Mouse (Mus musculus) kidney, postnatal 0 days (tissue): ENCODE data around the gene Stxbp3. TPM values are rescaled to one million over a fixed set of nuclear protein-coding genes. Genes with fewer than 3 reads are reported as not detected.
"Not testable (repeated sequence)": the region's sequence is repeated elsewhere in the genome, so short reads cannot be mapped to it uniquely, and the experiment has no call there.

Source experiments
- ATAC-seq: fragments of 200-750 bp; cut with Nextera tagmentation; replicated peaks from 2 replicates; pipeline ENCODE4 v1.8.0; 2017; ENCODE audit warnings: low read depth, moderate number of reproducible peaks, moderate TSS enrichment, moderate library complexity; ENCODE audit not compliant: low FRiP score
- DNase-seq: peaks from one replicate; pipeline ENCODE4 v3.0.0-alpha.2; 2016; ENCODE audit warnings: low spot score
- H3K27ac ChIP-seq: fragments of 300-500 bp; sonication (generic); 2 replicates; pipeline ENCODE4 v1.5.1; 2014; ENCODE audit warnings: mild to moderate bottlenecking
- H3K27me3 ChIP-seq: fragments of 300-500 bp; sonication (generic); 2 replicates; pipeline ENCODE4 v1.6.1; 2014; ENCODE audit warnings: low read length, mixed read lengths; ENCODE audit not compliant: insufficient read depth
- H3K36me3 ChIP-seq: fragments of 300-500 bp; sonication (generic); 2 replicates; pipeline ENCODE4 v1.6.1; 2014; ENCODE audit warnings: low read length, mixed read lengths; ENCODE audit not compliant: insufficient read depth
- H3K4me1 ChIP-seq: fragments of 300-500 bp; sonication (generic); replicated peaks from 2 replicates; pipeline ENCODE4 v1.6.1; 2014; ENCODE audit warnings: antibody characterized with exemption, low read length, mixed read lengths; ENCODE audit not compliant: insufficient read depth
- H3K4me2 ChIP-seq: fragments of 300-500 bp; sonication (generic); 2 replicates; pipeline ENCODE4 v1.6.1; 2014; ENCODE audit warnings: mild to moderate bottlenecking, low read length, moderate library complexity, mixed read lengths
- H3K4me3 ChIP-seq: fragments of 300-500 bp; sonication (generic); replicated peaks from 2 replicates; pipeline ENCODE4 v1.5.1; 2014; ENCODE audit warnings: low read depth, low read length
- H3K9ac ChIP-seq: fragments of 300-500 bp; sonication (generic); 2 replicates; pipeline ENCODE4 v1.6.1; 2014; ENCODE audit warnings: low read depth, low read length
- H3K9me3 ChIP-seq: fragments of 300-500 bp; sonication (generic); replicated peaks from 2 replicates; pipeline ENCODE4 v1.6.1; 2016; ENCODE audit warnings: low read length, inconsistent platforms, mixed read lengths
- CTCF ChIP-seq: IDR thresholded peaks from 2 replicates; pipeline ENCODE4 v1.5.1; 2016; ENCODE audit warnings: antibody characterized with exemption, low read depth, mild to moderate bottlenecking, moderate library complexity
- WGBS: fragments of 180-500 bp; shearing (Covaris S2); extraction: QIAGEN DNeasy Blood & Tissue Kit; methylation state at CpG from one replicate; pipeline ENCODE4 v1.1.7; 2014; 5-methylcytosine and 5-hydroxymethylcytosine counted together
- polyA plus RNA-seq: library from polyadenylated mRNA; unstranded; fragments of >200 nt; fragmentation: Nextera tagmentation; extraction: Ambion mirVana; gene quantifications from 2 replicates; pipeline ENCODE4 v1.2.1, GENCODE M21; 2015

The Stxbp3 gene
- polyA plus RNA-seq, 1 experiment from 2014 or later, result 35.5 TPM

- 92% methylated on average over 3 of the region's 3 CpGs for WGBS
- H3K4me3 ChIP-seq, result no peak overlapping the region
- no peak overlapping the region for H3K9ac ChIP-seq
- H3K36me3 ChIP-seq, result no peaks in the 10 kb centered on the region
- H3K4me1 ChIP-seq, result no peaks in the 10 kb centered on the region
- no peak overlapping the region for H3K27ac ChIP-seq
- DNase-seq, result no peak
- no peaks in the 10 kb centered on the region for H3K27me3 ChIP-seq
- no peaks in the 10 kb centered on the region for H3K9me3 ChIP-seq
- H3K4me2 ChIP-seq, result no peak overlapping the region
- ATAC-seq, result no peak
- TF ChIP-seq CTCF, result no peak
Measured at GRCm38 (mm10) chr3:108867449-108867848, 27.1 kb upstream of the Stxbp3 start.

- Histone ChIP-seq H3K4me1 (no peaks in the 10 kb centered on the region), H3K27ac (no peak overlapping the region), H3K9ac (no peak overlapping the region), H3K36me3 (no peaks in the 10 kb centered on the region), H3K4me2 (no peak overlapping the region), H3K4me3 (no peak overlapping the region), H3K9me3 (no peaks in the 10 kb centered on the region), H3K27me3 (no peaks in the 10 kb centered on the region)
- DNase-seq (no peak), ATAC-seq (no peak)
- no peak for TF ChIP-seq CTCF
- WGBS, result 89% methylated on average over 3 of the region's 3 CpGs
Measured at GRCm38 (mm10) chr3:108865676-108866075, 25.4 kb upstream of the Stxbp3 start.

- no peak for DNase-seq
- no peak overlapping the region for H3K9ac ChIP-seq
- TF ChIP-seq CTCF, result no peak
- H3K4me3 ChIP-seq, result no peak overlapping the region
- H3K9me3 ChIP-seq, result no peaks in the 10 kb centered on the region
- 54% methylated on average over 3 of the region's 3 CpGs for WGBS
- no peaks in the 10 kb centered on the region for H3K27me3 ChIP-seq
- H3K4me1 ChIP-seq, result no peaks in the 10 kb centered on the region
- no peak overlapping the region for H3K4me2 ChIP-seq
- no peak for ATAC-seq
- H3K27ac ChIP-seq, result no peak overlapping the region
- H3K36me3 ChIP-seq, result no peaks in the 10 kb centered on the region
Measured at GRCm38 (mm10) chr3:108865129-108865528, 24.8 kb upstream of the Stxbp3 start.

GRCm38 (mm10) chr3:108863091-108863490, 22.8 kb upstream of the Stxbp3 start:
- Histone ChIP-seq H3K27ac (no peak overlapping the region), H3K4me2 (no peak overlapping the region), H3K36me3 (no peaks in the 10 kb centered on the region), H3K4me1 (no peaks in the 10 kb centered on the region), H3K9me3 (no peaks in the 10 kb centered on the region), H3K27me3 (no peaks in the 10 kb centered on the region), H3K9ac (no peak overlapping the region), H3K4me3 (no peak overlapping the region)
- ATAC-seq (no peak), DNase-seq (no peak)
- WGBS, result 82% methylated on average over 10 of the region's 10 CpGs
- TF ChIP-seq CTCF, result no peak

- not testable (repeated sequence) for H3K27me3 ChIP-seq, ATAC-seq, H3K4me3 ChIP-seq, DNase-seq, H3K9ac ChIP-seq, H3K4me1 ChIP-seq, H3K36me3 ChIP-seq, H3K4me2 ChIP-seq, H3K9me3 ChIP-seq, H3K27ac ChIP-seq
- 87% methylated on average over 4 of the region's 4 CpGs for WGBS
Measured at GRCm38 (mm10) chr3:108862282-108862681, 22.0 kb upstream of the Stxbp3 start.

GRCm38 (mm10) chr3:108860786-108861185, 20.5 kb upstream of the Stxbp3 start:
- Histone ChIP-seq H3K9me3 (no peaks in the 10 kb centered on the region), H3K9ac (no peak overlapping the region), H3K27ac (no peak overlapping the region), H3K36me3 (no peaks in the 10 kb centered on the region), H3K4me3 (no peak overlapping the region), H3K4me1 (no peaks in the 10 kb centered on the region), H3K4me2 (no peak overlapping the region), H3K27me3 (no peaks in the 10 kb centered on the region)
- no peak for DNase-seq
- ATAC-seq, result no peak
- 59% methylated on average over 2 of the region's 2 CpGs for WGBS
- no peak for TF ChIP-seq CTCF

GRCm38 (mm10) chr3:108858231-108858770, 18.0 kb upstream of the Stxbp3 start:
- no peaks in the 10 kb centered on the region for H3K4me1 ChIP-seq
- DNase-seq, result peak; percentile 65
- no peak overlapping the region for H3K4me2 ChIP-seq
- no peak overlapping the region for H3K9ac ChIP-seq
- H3K36me3 ChIP-seq, result no peaks in the 10 kb centered on the region
- H3K27me3 ChIP-seq, result no peaks in the 10 kb centered on the region
- 28% methylated on average over 7 of the region's 7 CpGs for WGBS
- 0 out of 2 replicates have a peak, but pooled peaks have one; percentile 5 for TF ChIP-seq CTCF
- H3K9me3 ChIP-seq, result no peaks in the 10 kb centered on the region
- H3K27ac ChIP-seq, result no peak overlapping the region
- no peak overlapping the region for H3K4me3 ChIP-seq
- ATAC-seq, result no peak; the same call in 1 of the 2 replicates
